Mouse (Mus musculus) stomach, embryonic 14.5 days (tissue): Measurements from ENCODE around the gene Btbd1. TPM values are rescaled to one million over a fixed set of nuclear protein-coding genes. Genes with fewer than 3 reads are reported as not detected.
A peak's percentile ranks its signal among the peaks of the same experiment; 100 is the strongest.
"Not testable (repeated sequence)": the region's sequence is repeated elsewhere in the genome, so short reads cannot be mapped to it uniquely, and the experiment has no call there.

Source experiments
- ATAC-seq: fragments of 200-750 bp; cut with Nextera tagmentation; 2 replicates; pipeline ENCODE4 v1.8.0; 2017; ENCODE audit warnings: low read depth, moderate TSS enrichment; ENCODE audit not compliant: insufficient number of reproducible peaks, insufficient read depth, low FRiP score
- H3K27ac ChIP-seq: fragments of 300-500 bp; sonication (generic); 2 replicates; pipeline ENCODE4 v1.5.1; 2014; ENCODE audit warnings: mild to moderate bottlenecking, low read length, moderate library complexity, mixed read lengths
- H3K27me3 ChIP-seq: fragments of 300-500 bp; sonication (generic); 2 replicates; pipeline ENCODE4 v1.6.1; 2014; ENCODE audit warnings: low read length, control low read depth, mixed read lengths; ENCODE audit not compliant: control insufficient read depth, insufficient read depth
- H3K36me3 ChIP-seq: fragments of 300-500 bp; sonication (generic); 2 replicates; pipeline ENCODE4 v1.6.1; 2014; ENCODE audit warnings: mild to moderate bottlenecking, control low read depth, low read length, moderate library complexity, mixed read lengths; ENCODE audit not compliant: control insufficient read depth, insufficient read depth
- H3K4me1 ChIP-seq: fragments of 300-500 bp; sonication (generic); 2 replicates; pipeline ENCODE4 v1.6.1; 2014; ENCODE audit warnings: low read length, control low read depth, mixed read lengths; ENCODE audit not compliant: control insufficient read depth, insufficient read depth
- H3K4me2 ChIP-seq: fragments of 300-500 bp; sonication (generic); replicated peaks from 2 replicates; pipeline ENCODE4 v1.6.1; 2014; ENCODE audit warnings: low read depth, low read length, control low read depth
- H3K4me3 ChIP-seq: fragments of 300-500 bp; sonication (generic); 2 replicates; pipeline ENCODE4 v1.5.1; 2014; ENCODE audit warnings: low read depth, low read length, control low read depth
- H3K9ac ChIP-seq: fragments of 300-500 bp; sonication (generic); replicated peaks from 2 replicates; pipeline ENCODE4 v1.6.1; 2014; ENCODE audit warnings: low read depth, mild to moderate bottlenecking, control low read depth, low read length, moderate library complexity, mixed read lengths
- H3K9me3 ChIP-seq: fragments of 300-500 bp; sonication (generic); 2 replicates; pipeline ENCODE4 v1.6.1; 2016; ENCODE audit warnings: low read depth, low read length, control low read depth; ENCODE audit not compliant: control insufficient read depth
- WGBS: fragments of 180-500 bp; shearing (Covaris S2); extraction: QIAGEN DNeasy Blood & Tissue Kit; methylation state at CpG from one replicate; pipeline ENCODE4 v1.1.7; 2014; 5-methylcytosine and 5-hydroxymethylcytosine counted together
- polyA plus RNA-seq: library from polyadenylated mRNA; unstranded; fragments of >200 nt; fragmentation: Nextera tagmentation; extraction: Ambion mirVana; gene quantifications from 2 replicates; pipeline ENCODE4 v1.2.1, GENCODE M21; 2014

Btbd1 gene
- polyA plus RNA-seq, 1 experiment from 2014 or later = 80.0 TPM

DNA sequence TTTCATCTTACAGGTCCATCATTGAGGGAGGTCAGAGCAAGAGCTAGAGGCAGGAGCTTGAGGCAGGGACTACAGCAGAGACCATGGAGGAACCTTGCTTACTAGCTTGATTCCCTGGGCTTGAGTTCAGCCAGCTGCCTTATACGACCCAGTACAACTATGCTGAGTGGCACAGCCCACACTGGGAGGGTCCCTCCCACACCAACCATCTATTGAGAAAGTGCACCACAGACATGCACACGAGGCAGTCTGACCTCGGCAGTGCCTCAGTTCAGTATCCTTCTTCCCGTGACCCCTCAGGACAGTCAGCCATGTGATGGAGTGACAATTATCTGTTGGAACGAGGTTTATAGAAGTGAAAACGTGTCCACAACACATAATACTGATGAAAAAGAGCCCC, 10.5 kb upstream of the Btbd1 start:
- no peak overlapping the region for H3K4me2 ChIP-seq
- 52% methylated on average over 6 of the region's 6 CpGs for WGBS
- no peaks in the 10 kb centered on the region for H3K9me3 ChIP-seq
- H3K27ac ChIP-seq = no peak overlapping the region
- H3K36me3 ChIP-seq = no peaks in the 10 kb centered on the region
- no peak overlapping the region for H3K9ac ChIP-seq
- H3K4me1 ChIP-seq = no peaks in the 10 kb centered on the region
- H3K4me3 ChIP-seq = no peak overlapping the region
- ATAC-seq = no peak
- no peaks in the 10 kb centered on the region for H3K27me3 ChIP-seq

DNA sequence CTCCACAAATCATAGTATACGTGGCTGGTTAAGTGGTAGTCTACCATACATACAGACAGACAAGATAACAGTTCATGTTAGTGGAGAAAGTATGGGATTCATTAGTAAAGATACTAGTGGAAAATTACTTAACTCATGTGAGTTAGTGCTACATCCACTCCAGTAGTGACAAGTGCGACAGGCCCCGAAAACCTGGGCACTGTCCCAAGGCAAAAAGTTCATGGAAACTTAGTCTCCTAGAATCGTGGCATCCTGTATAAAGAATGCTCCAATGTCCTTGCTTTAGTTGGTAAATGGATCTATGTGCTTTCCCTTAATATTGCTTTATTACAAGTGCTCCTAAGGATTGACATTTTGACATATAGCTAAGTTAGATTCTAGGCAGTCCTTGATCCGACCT, 8.5 kb upstream of the Btbd1 start:
- WGBS = 87% methylated on average over 5 of the region's 5 CpGs
- ATAC-seq, H3K36me3 ChIP-seq: not testable (repeated sequence)

DNA sequence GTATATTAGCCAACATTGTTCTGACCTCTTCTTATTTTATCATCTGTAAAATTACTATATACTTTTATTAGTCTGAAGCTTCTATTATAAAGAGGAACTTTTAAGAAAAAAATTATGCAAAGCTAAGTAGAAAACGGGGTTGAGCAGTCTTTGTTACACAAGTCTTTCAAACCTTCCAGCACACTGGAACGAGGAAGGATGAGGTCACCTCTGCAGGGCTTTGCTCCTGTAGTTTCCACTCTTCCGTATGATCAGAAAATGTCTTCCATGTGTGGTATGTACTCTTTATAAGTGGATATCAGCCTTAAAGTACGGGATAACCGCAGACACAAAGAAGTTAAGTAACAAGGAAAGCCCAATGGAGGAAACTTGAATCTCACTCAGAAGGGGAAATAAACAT, 6.2 kb upstream of the Btbd1 start:
- no peak overlapping the region for H3K27ac ChIP-seq
- no peak overlapping the region for H3K4me2 ChIP-seq
- no peak overlapping the region for H3K4me3 ChIP-seq
- H3K9me3 ChIP-seq = no peaks in the 10 kb centered on the region
- no peaks in the 10 kb centered on the region for H3K4me1 ChIP-seq
- ATAC-seq = no peak
- H3K36me3 ChIP-seq = no peaks in the 10 kb centered on the region
- no peaks in the 10 kb centered on the region for H3K27me3 ChIP-seq
- WGBS = 88% methylated on average over 5 of the region's 5 CpGs
- no peak overlapping the region for H3K9ac ChIP-seq

More for the DNA sequence above, 8.5 kb upstream of the Btbd1 start:
- H3K9ac ChIP-seq, H3K4me1 ChIP-seq, H3K4me2 ChIP-seq, H3K27me3 ChIP-seq, H3K9me3 ChIP-seq, H3K27ac ChIP-seq, H3K4me3 ChIP-seq: not testable (repeated sequence)

DNA sequence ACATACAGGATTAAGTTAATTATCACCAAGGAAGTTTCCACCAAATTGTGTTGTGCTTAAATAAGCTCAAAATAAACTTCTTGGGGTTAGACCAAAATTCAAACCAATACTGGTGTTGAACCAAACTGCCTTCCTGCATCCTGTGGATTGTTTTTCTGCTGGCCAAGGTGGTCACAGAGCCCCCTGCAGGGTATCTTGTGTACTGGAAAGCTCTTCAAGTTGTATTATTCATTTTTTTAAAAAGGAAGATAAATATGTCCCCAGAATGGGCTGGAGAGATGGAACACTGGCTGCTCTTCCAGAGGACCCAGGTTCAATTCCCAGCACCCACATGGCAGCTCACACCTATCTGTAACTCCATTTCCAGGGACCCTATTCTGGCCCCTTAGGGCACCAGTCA, 5.6 kb upstream of the Btbd1 start:
- Histone ChIP-seq H3K36me3 (no peaks in the 10 kb centered on the region), H3K27ac (no peak overlapping the region), H3K4me3 (no peak overlapping the region), H3K4me2 (no peak overlapping the region), H3K27me3 (no peaks in the 10 kb centered on the region), H3K9ac (no peak overlapping the region), H3K4me1 (no peaks in the 10 kb centered on the region), H3K9me3 (no peaks in the 10 kb centered on the region)
- ATAC-seq = no peak

DNA sequence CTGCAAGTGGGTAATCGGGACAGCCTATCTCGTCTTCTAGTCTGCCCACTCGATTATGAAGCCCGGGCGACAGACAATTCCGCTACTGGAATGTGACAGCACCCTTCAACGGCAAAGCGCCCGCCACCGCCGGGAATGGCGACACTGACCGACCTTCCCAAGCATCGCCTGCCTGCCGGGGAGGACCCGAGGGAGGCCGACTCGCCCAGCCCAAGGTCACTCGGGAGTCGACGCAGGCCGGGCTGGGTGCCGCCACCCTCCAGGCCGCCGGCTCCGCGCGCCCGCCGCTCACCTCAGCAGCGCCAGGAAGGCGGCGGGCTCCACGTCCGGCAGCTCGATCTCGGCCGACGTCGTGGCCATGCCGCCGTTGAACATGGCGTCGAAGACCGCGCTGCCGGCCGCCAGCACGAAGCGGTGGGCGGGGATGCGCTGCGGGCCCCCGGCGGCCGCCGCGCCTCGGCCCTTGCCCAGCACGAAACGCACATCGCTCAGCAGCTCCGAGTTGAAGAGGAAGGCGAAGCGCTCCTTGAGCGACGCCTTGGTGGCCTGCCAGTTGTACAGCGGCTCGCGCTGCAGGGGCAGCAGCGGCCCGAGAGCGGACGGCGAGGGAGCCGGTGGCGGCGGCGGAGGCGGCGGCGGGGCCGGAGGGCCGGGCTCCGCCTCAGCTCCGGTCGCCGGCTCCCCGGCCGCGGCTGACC, 401 bp downstream of the Btbd1 start:
- Histone ChIP-seq H3K9me3 (no peaks in the 10 kb centered on the region), H3K4me1 (peaks cover 22% of the 10 kb centered on the region), H3K27ac (peak overlapping the region; percentile 91), H3K9ac (peak overlapping the region; percentile 76), H3K27me3 (no peaks in the 10 kb centered on the region), H3K4me3 (peak overlapping the region; percentile 81), H3K36me3 (no peaks in the 10 kb centered on the region), H3K4me2 (peak overlapping the region; percentile 52)
- peak; percentile 70 for ATAC-seq
- under 1% methylated on average over 78 of the region's 91 CpGs for WGBS

DNA sequence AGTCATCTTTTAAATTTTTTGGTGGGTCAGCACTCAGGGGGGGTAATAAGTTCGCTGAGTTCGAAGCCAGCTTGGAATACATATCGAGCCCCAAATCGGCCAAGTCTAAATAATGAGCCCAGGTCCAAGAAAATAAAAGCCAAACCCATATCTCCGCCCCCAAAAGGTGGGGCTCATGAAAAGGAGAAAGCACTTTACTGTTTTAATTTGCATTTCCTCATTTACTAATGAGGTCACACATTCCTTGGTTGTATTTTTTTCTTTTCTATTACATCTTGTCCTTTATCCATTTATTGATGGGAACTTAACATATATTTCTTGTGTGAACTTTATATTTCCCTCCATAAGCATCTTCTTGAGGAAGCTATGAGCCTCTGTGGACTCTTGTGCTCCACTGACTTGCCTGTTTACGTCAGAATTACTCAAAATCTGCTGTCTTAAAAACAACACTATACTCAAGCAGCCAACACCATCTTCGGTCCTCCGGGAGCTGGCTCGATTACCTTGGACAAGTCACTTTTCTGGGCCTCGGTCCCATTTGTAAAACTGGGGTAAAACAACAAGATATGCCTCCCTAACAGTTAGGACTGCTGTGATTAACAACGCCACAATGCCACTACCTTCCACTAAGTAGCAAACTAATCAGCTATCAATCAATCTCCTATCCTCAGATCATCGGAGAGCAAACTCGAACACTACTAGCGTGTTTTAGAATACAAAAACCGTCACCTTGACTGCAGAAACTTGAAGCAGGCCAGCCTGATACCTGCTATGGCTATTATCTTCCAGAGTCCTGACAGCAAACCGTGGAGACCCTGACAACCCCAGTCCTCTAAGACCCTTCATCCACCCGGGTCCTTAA, 1.2 kb downstream of the Btbd1 start:
- H3K4me3 ChIP-seq = peak overlapping the region; percentile 81
- no peaks in the 10 kb centered on the region for H3K9me3 ChIP-seq
- peaks cover 22% of the 10 kb centered on the region for H3K4me1 ChIP-seq
- no peak for ATAC-seq
- peak overlapping the region; percentile 52 for H3K4me2 ChIP-seq
- whole genome bisulfite sequencing = 28% methylated on average over 17 of the region's 17 CpGs
- H3K27me3 ChIP-seq = no peaks in the 10 kb centered on the region
- no peak overlapping the region; the same call in 1 of the 2 replicates for H3K27ac ChIP-seq
- no peaks in the 10 kb centered on the region for H3K36me3 ChIP-seq
- peak overlapping the region; percentile 76 for H3K9ac ChIP-seq

DNA sequence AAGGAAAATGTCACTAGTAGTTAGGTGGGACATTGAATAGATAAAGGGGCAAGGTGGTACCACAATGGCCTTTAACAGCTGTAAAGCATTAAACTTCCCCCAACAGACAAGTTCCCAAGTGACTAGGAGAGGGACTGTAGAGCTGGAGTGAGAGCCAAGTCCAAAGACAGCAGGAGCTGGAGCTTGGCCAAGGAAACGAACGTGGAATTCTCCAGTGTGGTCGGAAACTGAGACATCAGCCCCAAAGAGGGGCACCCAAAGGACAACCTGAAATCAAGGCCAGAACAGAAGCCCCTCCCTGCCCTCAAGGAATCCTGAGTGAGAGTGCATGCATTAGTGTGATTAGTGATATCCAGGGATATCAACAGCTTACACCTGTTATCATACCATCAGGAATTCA, 3.9 kb downstream of the Btbd1 start:
- no peak overlapping the region for H3K9ac ChIP-seq
- no peaks in the 10 kb centered on the region for H3K27me3 ChIP-seq
- H3K9me3 ChIP-seq = no peaks in the 10 kb centered on the region
- no peaks in the 10 kb centered on the region for H3K36me3 ChIP-seq
- no peak for ATAC-seq
- peaks cover 22% of the 10 kb centered on the region for H3K4me1 ChIP-seq
- 25% methylated on average over 3 of the region's 3 CpGs for whole genome bisulfite sequencing
- no peak overlapping the region for H3K27ac ChIP-seq
- H3K4me2 ChIP-seq = peak overlapping the region; percentile 8
- no peak overlapping the region for H3K4me3 ChIP-seq

DNA sequence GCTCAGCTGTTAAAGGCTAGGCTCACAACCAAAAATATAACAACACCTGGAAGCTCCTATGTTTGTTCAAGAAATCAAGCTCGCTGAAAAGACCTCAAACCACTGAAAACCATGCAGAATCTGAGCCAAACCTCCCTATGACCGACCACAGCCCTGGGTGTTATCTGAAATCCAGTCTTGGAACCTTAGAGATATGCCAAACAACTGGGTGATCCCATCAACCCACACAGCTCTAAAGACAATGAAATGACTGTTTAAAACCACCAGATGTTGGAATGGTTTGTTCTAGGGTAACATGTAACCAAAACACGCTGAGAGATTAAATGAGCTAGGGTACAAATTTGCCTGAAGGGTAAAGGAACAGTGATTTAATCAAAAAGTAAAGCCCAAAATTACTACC, 4.3 kb downstream of the Btbd1 start:
- 59% methylated on average over 3 of the region's 3 CpGs for WGBS
- no peaks in the 10 kb centered on the region for H3K27me3 ChIP-seq
- ATAC-seq = no peak

More for the DNA sequence above, 4.3 kb downstream of the Btbd1 start:
- no peaks in the 10 kb centered on the region for H3K36me3 ChIP-seq
- H3K4me1 ChIP-seq = peaks cover 22% of the 10 kb centered on the region
- H3K4me2 ChIP-seq = peak overlapping the region; percentile 8; the same call in 1 of the 2 replicates
- no peak overlapping the region for H3K9ac ChIP-seq
- H3K4me3 ChIP-seq = no peak overlapping the region
- no peaks in the 10 kb centered on the region for H3K9me3 ChIP-seq
- H3K27ac ChIP-seq = no peak overlapping the region
